Mouse (Mus musculus): Measurements from ENCODE around the gene Dennd6a. TPM values are rescaled to one million over a fixed set of nuclear protein-coding genes. Genes with fewer than 3 reads are reported as not detected.

Dennd6a gene
- polyA plus RNA-seq, 1 experiment = 8.8 TPM

DNA sequence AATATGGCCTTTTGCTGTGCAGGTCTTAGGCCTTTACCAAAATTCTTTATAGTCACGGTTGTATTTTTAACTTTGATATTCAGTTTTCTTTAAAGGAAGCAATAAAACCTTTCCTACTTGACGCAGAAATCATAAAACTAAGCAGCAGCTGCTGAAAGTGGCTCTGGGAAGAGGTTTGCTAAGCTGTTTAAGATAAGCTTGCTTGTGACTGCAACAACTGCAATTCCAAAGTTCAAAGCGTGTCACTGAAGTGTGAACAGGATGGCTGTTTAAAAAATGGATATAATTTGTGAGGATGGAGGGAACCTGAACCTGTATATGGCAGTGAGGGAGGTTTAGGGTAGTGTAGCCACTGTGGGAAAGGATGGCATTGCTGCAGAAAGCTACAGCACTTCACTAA lies 88.4 kb downstream of the Dennd6a start:
- 0 out of 2 replicates have a peak, but pooled peaks cover 2% of the 10 kb centered on the region for H3K4me1 ChIP-seq (ENCODE audit: control insufficient read depth, insufficient read depth, insufficient read length)
- DNase-seq (ENCODE audit: low read depth in 1 of 2, low spot score in 2 of 2) = no peak
- 92% methylated on average over 3 of the region's 3 CpGs for whole genome bisulfite sequencing
- TF ChIP-seq POLR2A (IDR thresholded peaks at IDR 0.05; ENCODE audit: low read depth, low read length) = no peak
- TF ChIP-seq CTCF (IDR thresholded peaks at IDR 0.05; ENCODE audit: extremely low read depth, insufficient read depth, insufficient read length, insufficient replicate concordance) = no peak
- no peaks in the 10 kb centered on the region for H3K27me3 ChIP-seq (ENCODE audit: control insufficient read depth, insufficient read depth, low read length)
- H3K4me3 ChIP-seq (ENCODE audit: extremely low read depth, insufficient read depth, insufficient read length) = no peak overlapping the region
- no peak overlapping the region for H3K27ac ChIP-seq (ENCODE audit: insufficient read depth, low read length)
- H3K36me3 ChIP-seq (ENCODE audit: control insufficient read depth, insufficient read depth, low read length) = peaks cover 12% of the 10 kb centered on the region

DNA sequence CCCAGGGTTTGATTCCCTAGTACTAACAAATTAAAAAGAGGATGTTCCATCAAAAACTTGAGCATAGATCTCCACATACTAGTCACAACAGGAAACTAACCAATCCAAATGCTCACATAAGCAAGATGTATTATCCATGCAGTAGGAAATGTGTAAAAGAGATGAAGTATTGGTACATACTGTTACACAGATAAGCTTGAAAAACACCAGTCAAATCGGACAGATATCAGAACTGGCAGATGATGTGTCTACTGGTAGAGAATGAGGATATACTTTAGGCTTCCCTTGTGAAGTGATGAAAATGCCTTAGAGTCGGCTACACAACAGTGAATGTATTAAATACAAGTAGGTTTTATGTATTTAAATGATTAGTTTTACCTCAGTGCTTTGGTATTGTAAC lies 88.8 kb downstream of the Dennd6a start:
- no peak for DNase-seq (ENCODE audit: low read depth in 1 of 2, low spot score in 2 of 2)
- Histone ChIP-seq H3K4me1 (ENCODE audit: control insufficient read depth, insufficient read depth, insufficient read length) (0 out of 2 replicates have a peak, but pooled peaks cover 2% of the 10 kb centered on the region), H3K4me3 (ENCODE audit: extremely low read depth, insufficient read depth, insufficient read length) (no peak overlapping the region), H3K36me3 (ENCODE audit: control insufficient read depth, insufficient read depth, low read length) (peaks cover 9% of the 10 kb centered on the region), H3K27me3 (ENCODE audit: control insufficient read depth, insufficient read depth, low read length) (no peaks in the 10 kb centered on the region), H3K27ac (ENCODE audit: insufficient read depth, low read length) (no peak overlapping the region)
- no peak for TF ChIP-seq CTCF (IDR thresholded peaks at IDR 0.05; ENCODE audit: extremely low read depth, insufficient read depth, insufficient read length, insufficient replicate concordance)
- no peak for TF ChIP-seq POLR2A (IDR thresholded peaks at IDR 0.05; ENCODE audit: low read depth, low read length)
- WGBS = 80% methylated on average over 2 of the region's 2 CpGs

DNA sequence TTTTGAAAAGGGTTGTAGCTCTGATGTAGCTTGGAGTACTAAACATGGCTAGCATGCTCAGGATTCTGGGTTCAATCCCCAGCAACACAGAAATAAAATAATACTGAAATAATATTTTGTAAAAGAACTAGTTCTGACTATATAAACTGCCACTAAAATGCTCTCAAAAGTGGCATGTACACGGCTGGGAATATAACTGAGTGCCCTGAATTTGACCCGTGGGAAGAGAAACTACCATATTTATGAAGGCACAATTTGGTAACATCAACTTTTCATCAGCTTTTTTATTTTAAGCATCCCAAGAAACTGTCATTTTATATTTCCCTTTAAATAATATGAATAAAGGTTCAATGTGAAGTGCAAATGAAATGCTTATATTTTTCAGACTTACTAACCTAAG lies 90.2 kb downstream of the Dennd6a start:
- no peak overlapping the region for H3K27ac ChIP-seq (ENCODE audit: insufficient read depth, low read length)
- TF ChIP-seq POLR2A (IDR thresholded peaks at IDR 0.05; ENCODE audit: low read depth, low read length) = no peak
- TF ChIP-seq CTCF (IDR thresholded peaks at IDR 0.05; ENCODE audit: extremely low read depth, insufficient read depth, insufficient read length, insufficient replicate concordance) = no peak
- H3K27me3 ChIP-seq (ENCODE audit: control insufficient read depth, insufficient read depth, low read length) = no peaks in the 10 kb centered on the region
- H3K36me3 ChIP-seq (ENCODE audit: control insufficient read depth, insufficient read depth, low read length) = peaks cover 8% of the 10 kb centered on the region
- no peak overlapping the region for H3K4me3 ChIP-seq (ENCODE audit: extremely low read depth, insufficient read depth, insufficient read length)
- DNase-seq (ENCODE audit: low read depth in 1 of 2, low spot score in 2 of 2) = no peak
- peaks cover 2% of the 10 kb centered on the region; the same call in 1 of the 2 replicates for H3K4me1 ChIP-seq (ENCODE audit: control insufficient read depth, insufficient read depth, insufficient read length)
- 92% methylated on average over 2 of the region's 2 CpGs for WGBS

DNA sequence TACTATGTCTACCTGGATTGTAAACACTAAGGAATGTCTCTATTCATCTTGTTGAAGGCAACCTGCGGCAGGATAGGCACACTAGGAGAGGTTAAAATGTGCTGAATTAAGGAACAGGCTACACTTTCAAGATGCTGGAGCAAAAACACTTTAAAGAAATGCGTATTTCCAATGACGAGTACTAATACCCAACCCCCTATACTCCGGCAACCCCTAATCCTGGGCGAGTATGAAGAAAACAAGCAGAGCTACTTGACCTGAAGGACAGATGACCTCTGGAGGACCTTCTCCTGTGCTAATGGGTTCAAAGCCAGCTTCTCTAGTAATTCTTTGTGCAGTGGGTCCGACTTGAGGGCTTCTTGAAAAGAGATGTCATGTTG lies 94.3 kb downstream of the Dennd6a start:
- DNase-seq (ENCODE audit: low read depth in 1 of 2, low spot score in 2 of 2) = no peak
- 23% methylated on average over 6 of the region's 6 CpGs for WGBS
- peaks cover 5% of the 10 kb centered on the region for H3K36me3 ChIP-seq (ENCODE audit: control insufficient read depth, insufficient read depth, low read length)
- H3K27me3 ChIP-seq (ENCODE audit: control insufficient read depth, insufficient read depth, low read length) = no peaks in the 10 kb centered on the region
- TF ChIP-seq POLR2A (IDR thresholded peaks at IDR 0.05; ENCODE audit: low read depth, low read length) (no peak), CTCF (IDR thresholded peaks at IDR 0.05; ENCODE audit: extremely low read depth, insufficient read depth, insufficient read length, insufficient replicate concordance) (no peak)
- H3K27ac ChIP-seq (ENCODE audit: insufficient read depth, low read length) = peak overlapping the region; percentile 95; the same call in 1 of the 2 replicates
- H3K4me3 ChIP-seq (ENCODE audit: extremely low read depth, insufficient read depth, insufficient read length) = peak overlapping the region; percentile 99
- peaks cover 2% of the 10 kb centered on the region; the same call in 1 of the 2 replicates for H3K4me1 ChIP-seq (ENCODE audit: control insufficient read depth, insufficient read depth, insufficient read length)

DNA sequence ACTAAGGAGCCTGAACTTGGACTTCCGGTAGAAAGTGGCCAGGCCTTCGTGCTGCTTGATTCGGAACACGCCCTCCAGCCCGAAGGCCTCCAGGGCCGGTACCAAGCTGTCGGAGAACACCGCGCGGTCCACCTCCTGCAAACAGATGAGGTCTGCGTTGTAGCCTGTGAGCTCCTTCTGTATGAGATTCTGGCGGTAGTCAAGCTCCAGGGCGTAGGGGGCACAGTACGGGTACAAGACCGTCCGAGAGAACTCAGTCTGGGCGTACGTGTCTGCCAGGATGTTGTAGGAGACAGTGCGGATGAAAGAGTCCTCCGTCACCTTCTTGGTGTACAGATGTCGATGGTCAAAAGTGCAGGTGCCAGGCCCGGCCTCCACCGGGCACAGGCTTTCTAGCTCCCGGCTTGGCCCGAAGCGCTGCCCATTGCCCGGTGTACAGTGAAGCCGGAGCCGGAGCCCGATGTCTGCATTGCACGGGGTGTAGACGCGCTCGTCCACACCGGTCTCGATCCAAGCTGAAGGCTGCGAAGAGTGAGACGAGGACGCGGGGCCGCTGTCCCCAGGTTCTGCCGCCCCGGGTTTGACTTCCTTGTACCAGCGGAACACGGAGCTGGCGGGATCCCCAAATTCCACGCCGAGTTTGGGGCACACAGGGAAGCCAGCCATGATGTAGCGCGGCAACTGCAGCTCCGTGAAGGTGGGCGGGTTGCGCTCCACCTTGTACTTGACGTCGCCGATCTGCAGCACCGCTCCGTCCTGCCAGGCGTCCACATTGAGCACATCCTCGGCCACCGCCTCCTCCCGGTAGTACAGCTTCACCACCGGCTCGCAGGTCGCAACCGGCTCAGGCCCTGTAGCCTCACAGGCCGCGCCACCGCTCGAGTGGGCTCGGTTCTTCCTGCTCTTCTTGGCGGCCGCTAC lies 95.0 kb downstream of the Dennd6a start:
- peaks cover 5% of the 10 kb centered on the region for H3K36me3 ChIP-seq (ENCODE audit: control insufficient read depth, insufficient read depth, low read length)
- DNase-seq (ENCODE audit: low read depth in 1 of 2, low spot score in 2 of 2) = peak in 1 of 2 experiments; percentile 40
- peak overlapping the region; percentile 95 for H3K27ac ChIP-seq (ENCODE audit: insufficient read depth, low read length)
- TF ChIP-seq CTCF (IDR thresholded peaks at IDR 0.05; ENCODE audit: extremely low read depth, insufficient read depth, insufficient read length, insufficient replicate concordance) (no peak), POLR2A (IDR thresholded peaks at IDR 0.05; ENCODE audit: low read depth, low read length) (no peak)
- H3K4me3 ChIP-seq (ENCODE audit: extremely low read depth, insufficient read depth, insufficient read length) = peak overlapping the region; percentile 99
- H3K27me3 ChIP-seq (ENCODE audit: control insufficient read depth, insufficient read depth, low read length) = no peaks in the 10 kb centered on the region
- H3K4me1 ChIP-seq (ENCODE audit: control insufficient read depth, insufficient read depth, insufficient read length) = peaks cover 2% of the 10 kb centered on the region; the same call in 1 of the 2 replicates
- WGBS = under 1% methylated on average over 73 of the region's 73 CpGs

DNA sequence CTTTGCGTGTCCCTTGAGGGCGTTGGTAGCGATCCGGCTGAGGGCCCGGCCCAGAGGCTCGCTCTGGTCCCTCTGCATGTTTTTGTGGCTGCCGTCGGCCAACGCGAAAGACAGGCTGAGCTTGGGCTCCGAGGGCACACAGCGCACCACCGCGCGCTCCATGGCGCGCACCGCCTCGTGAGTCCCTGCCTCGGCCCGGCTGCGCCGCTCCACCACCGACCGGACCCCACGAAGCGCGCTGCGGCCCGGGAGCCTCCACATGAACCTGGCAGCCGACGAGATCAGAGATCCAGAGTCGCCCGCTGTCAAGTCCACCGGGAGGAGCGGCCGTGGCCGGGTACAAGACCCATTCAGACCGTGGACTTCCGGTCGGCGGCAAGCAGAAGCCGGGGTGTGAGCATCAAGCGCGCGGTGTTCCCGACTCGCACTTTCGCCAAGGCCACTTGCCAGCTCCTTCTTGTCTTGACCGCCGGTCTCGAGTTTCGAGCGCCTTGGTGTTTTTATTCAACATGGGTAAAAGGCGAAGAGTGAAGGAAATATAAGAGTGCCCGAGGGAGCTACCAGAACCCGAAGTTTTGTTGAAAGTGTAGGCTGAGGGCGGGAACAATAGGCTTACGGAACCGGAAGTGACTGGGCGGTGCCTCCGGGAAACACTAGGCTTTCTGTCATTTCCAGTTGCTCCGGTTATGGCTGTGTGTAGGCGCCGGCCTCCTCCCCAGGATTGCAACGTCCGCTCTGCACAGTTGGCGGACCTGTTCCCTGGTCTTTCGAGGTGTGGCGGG lies 95.8 kb downstream of the Dennd6a start, which contains the start of gene Pde12:
Gene Pde12, minus strand, starts transcription at position 592 of the 782 bp plus-strand sequence.
- DNase-seq (ENCODE audit: low read depth in 1 of 2, low spot score in 2 of 2) = peak; percentile 74 to 87
- Histone ChIP-seq H3K36me3 (ENCODE audit: control insufficient read depth, insufficient read depth, low read length) (peaks cover 3% of the 10 kb centered on the region), H3K4me1 (ENCODE audit: control insufficient read depth, insufficient read depth, insufficient read length) (peaks cover 2% of the 10 kb centered on the region; the same call in 1 of the 2 replicates), H3K27me3 (ENCODE audit: control insufficient read depth, insufficient read depth, low read length) (no peaks in the 10 kb centered on the region), H3K4me3 (ENCODE audit: extremely low read depth, insufficient read depth, insufficient read length) (peak within 1 kb of the TSS; percentile 99), H3K27ac (ENCODE audit: insufficient read depth, low read length) (peak within 1 kb of the TSS; percentile 95)
- TF ChIP-seq POLR2A (IDR thresholded peaks at IDR 0.05; ENCODE audit: low read depth, low read length) (peak; percentile 64), CTCF (IDR thresholded peaks at IDR 0.05; ENCODE audit: extremely low read depth, insufficient read depth, insufficient read length, insufficient replicate concordance) (no peak)
- under 1% methylated on average over 70 of the region's 70 CpGs for WGBS

Data from spleen, adult 2 months (tissue).